Mouse (Mus musculus) hindbrain, postnatal 0 days (tissue): Measurements from ENCODE around the gene Mt4. TPM values are rescaled to one million over a fixed set of nuclear protein-coding genes. Genes with fewer than 3 reads are reported as not detected.

Source experiments
- ATAC-seq: fragments of 200-750 bp; cut with Nextera tagmentation; 2 replicates; pipeline ENCODE4 v1.8.0; 2017; ENCODE audit warnings: mild to moderate bottlenecking, moderate TSS enrichment, moderate library complexity
- DNase-seq: peaks from one replicate; pipeline ENCODE4 v3.0.0-alpha.2; 2015; ENCODE audit warnings: low spot score
- H3K27ac ChIP-seq: fragments of 300-500 bp; sonication (generic); 2 replicates; pipeline ENCODE4 v1.5.1; 2014; ENCODE audit warnings: mild to moderate bottlenecking
- H3K27me3 ChIP-seq: fragments of 300-500 bp; sonication (generic); 2 replicates; pipeline ENCODE4 v1.6.1; 2014; ENCODE audit warnings: low read length, mixed read lengths; ENCODE audit not compliant: insufficient read depth
- H3K36me3 ChIP-seq: fragments of 300-500 bp; sonication (generic); 2 replicates; pipeline ENCODE4 v1.6.1; 2014; ENCODE audit warnings: low read length, mixed read lengths; ENCODE audit not compliant: insufficient read depth
- H3K4me1 ChIP-seq: fragments of 300-500 bp; sonication (generic); 2 replicates; pipeline ENCODE4 v1.6.1; 2014; ENCODE audit warnings: antibody characterized with exemption, low read length, mixed read lengths; ENCODE audit not compliant: insufficient read depth
- H3K4me2 ChIP-seq: fragments of 300-500 bp; sonication (generic); 2 replicates; pipeline ENCODE4 v1.6.1; 2014; ENCODE audit warnings: low read depth, mild to moderate bottlenecking, low read length, moderate library complexity, mixed read lengths
- H3K4me3 ChIP-seq: fragments of 300-500 bp; sonication (generic); 2 replicates; pipeline ENCODE4 v1.5.1; 2014; ENCODE audit warnings: low read length
- H3K9ac ChIP-seq: fragments of 300-500 bp; sonication (generic); replicated peaks from 2 replicates; pipeline ENCODE4 v1.6.1; 2014; ENCODE audit warnings: mild to moderate bottlenecking, low read length, moderate library complexity, mixed read lengths
- H3K9me3 ChIP-seq: fragments of 300-500 bp; sonication (generic); 2 replicates; pipeline ENCODE4 v1.6.1; 2016; ENCODE audit warnings: low read length, mixed read lengths
- CTCF ChIP-seq: IDR thresholded peaks from 2 replicates; pipeline ENCODE4 v1.5.1; 2016; ENCODE audit warnings: antibody characterized with exemption, control low read depth, low read depth
- WGBS: fragments of 180-500 bp; shearing (Covaris S2); extraction: QIAGEN DNeasy Blood & Tissue Kit; methylation state at CpG from one replicate; pipeline ENCODE4 v1.1.7; 2014; 5-methylcytosine and 5-hydroxymethylcytosine counted together
- polyA plus RNA-seq: library from polyadenylated mRNA; unstranded; fragments of >200 nt; fragmentation: Nextera tagmentation; extraction: Ambion mirVana; gene quantifications from 2 replicates; pipeline ENCODE4 v1.2.1, GENCODE M21; 2015
- total RNA-seq: library from RNA; depleted of rRNA; stranded (reverse); fragments of >200 nt; gene quantifications from 2 replicates; pipeline ENCODE4 v1.2.3, GENCODE M21; 2014

Mt4 gene
- total and polyA plus RNA-seq, 2 experiments from 2014 or later = not detected

DNA sequence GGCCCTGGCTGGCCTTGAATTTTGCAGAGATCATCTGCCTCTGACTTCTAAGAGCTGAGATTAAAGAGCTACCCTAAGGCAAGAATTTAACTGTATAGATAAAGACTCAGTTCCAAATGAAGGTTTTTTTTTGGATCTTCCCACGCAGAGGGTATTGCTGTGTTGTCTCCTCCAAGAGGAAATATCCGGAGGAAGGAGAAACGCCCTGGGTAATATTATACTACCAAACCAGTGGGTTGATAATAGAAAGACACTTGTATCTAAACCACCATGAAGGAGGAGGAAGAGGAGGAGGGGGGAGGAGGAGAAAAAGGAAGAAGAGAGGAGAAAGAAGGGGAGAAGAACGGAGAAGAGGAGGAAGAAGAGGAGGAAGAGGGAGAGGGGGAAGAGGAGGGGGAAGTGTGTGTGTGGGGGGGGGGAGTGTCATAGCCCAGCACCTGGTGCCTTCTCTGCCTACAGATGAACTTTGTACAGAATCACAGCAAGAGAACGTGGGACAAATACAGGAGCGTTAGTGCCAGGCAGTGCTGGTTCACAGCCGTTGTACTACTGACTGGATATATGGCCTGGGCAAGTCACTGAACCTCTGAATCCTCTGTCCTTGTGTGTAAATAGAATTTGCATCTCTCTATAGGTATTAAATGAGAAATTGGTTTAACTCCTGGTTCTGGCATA lies 40.9 kb downstream of the Mt4 start:
- TF ChIP-seq CTCF = no peak
- H3K36me3 ChIP-seq = no peaks in the 10 kb centered on the region
- no peak overlapping the region for H3K27ac ChIP-seq
- H3K9me3 ChIP-seq = no peaks in the 10 kb centered on the region
- DNase-seq (no peak), ATAC-seq (no peak)
- peaks cover 21% of the 10 kb centered on the region for H3K27me3 ChIP-seq
- no peak overlapping the region for H3K4me3 ChIP-seq
- H3K4me1 ChIP-seq = peaks cover 2% of the 10 kb centered on the region
- H3K4me2 ChIP-seq = no peak overlapping the region
- 74% methylated on average over 7 of the region's 7 CpGs for WGBS
- H3K9ac ChIP-seq = no peak overlapping the region

- TF ChIP-seq CTCF = no peak
- DNase-seq (peak; percentile 94), ATAC-seq (peak; percentile 94)
- H3K9ac ChIP-seq = peak within 1 kb of the TSS; percentile 61
- peaks cover 5% of the 10 kb centered on the region; the same call in 1 of the 2 replicates for H3K4me1 ChIP-seq
- H3K4me2 ChIP-seq = peak within 1 kb of the TSS; percentile 86
- H3K27ac ChIP-seq = peak within 1 kb of the TSS; percentile 72
- WGBS = under 1% methylated on average over 50 of the region's 50 CpGs
- H3K4me3 ChIP-seq = peak within 1 kb of the TSS; percentile 49
- peaks cover 19% of the 10 kb centered on the region for H3K27me3 ChIP-seq
- no peaks in the 10 kb centered on the region for H3K9me3 ChIP-seq
- H3K36me3 ChIP-seq = no peaks in the 10 kb centered on the region
These were observed 42.1 kb downstream of the Mt4 start, which contains the start of gene Mt1 for GRCm38 (mm10) chr8:94178857-94179712. Gene Mt1 (plus strand): TSS chr8:94179082.

DNA sequence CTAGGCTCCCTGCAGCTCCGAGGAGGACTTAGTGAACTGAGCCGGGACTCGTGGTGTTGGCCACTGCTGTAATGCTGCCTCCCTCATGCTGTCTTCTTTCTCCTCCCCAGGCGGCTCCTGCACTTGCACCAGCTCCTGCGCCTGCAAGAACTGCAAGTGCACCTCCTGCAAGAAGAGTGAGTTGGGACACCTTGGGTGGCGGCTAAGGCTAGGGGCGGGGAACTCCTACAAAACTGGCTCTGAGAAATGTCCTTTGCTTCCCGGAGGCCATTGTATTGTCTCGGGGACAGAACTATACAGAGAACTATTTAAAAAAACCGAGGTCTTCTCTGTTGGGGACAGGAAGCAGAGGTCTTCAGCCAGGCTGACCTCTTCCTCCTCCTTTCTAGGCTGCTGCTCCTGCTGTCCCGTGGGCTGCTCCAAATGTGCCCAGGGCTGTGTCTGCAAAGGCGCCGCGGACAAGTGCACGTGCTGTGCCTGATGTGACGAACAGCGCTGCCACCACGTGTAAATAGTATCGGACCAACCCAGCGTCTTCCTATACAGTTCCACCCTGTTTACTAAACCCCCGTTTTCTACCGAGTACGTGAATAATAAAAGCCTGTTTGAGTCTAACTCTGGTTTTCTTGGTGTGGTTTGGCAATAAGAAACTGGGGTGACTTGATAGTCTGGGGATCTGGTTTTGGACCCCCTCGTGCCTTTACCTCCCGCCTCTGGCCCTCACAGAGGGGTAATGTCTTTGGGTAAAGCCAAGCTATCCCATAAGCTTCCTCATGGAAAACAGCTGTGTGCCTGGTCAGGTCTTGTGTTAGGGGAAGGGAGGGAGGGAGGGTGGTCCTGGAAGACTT lies 42.9 kb downstream of the Mt4 start:
- Histone ChIP-seq H3K27me3 (peaks cover 17% of the 10 kb centered on the region), H3K27ac (peak overlapping the region; percentile 72), H3K9me3 (no peaks in the 10 kb centered on the region), H3K36me3 (no peaks in the 10 kb centered on the region), H3K4me2 (peak overlapping the region; percentile 86), H3K9ac (peak overlapping the region; percentile 61), H3K4me1 (peaks cover 5% of the 10 kb centered on the region; the same call in 1 of the 2 replicates), H3K4me3 (peak overlapping the region; percentile 49)
- no peak for TF ChIP-seq CTCF
- WGBS = 3% methylated on average over 25 of the region's 25 CpGs
- DNase-seq (no peak), ATAC-seq (no peak)

GRCm38 (mm10) chr8:94180561-94180908 lies 43.5 kb downstream of the Mt4 start:
- peaks cover 16% of the 10 kb centered on the region for H3K27me3 ChIP-seq

DNA sequence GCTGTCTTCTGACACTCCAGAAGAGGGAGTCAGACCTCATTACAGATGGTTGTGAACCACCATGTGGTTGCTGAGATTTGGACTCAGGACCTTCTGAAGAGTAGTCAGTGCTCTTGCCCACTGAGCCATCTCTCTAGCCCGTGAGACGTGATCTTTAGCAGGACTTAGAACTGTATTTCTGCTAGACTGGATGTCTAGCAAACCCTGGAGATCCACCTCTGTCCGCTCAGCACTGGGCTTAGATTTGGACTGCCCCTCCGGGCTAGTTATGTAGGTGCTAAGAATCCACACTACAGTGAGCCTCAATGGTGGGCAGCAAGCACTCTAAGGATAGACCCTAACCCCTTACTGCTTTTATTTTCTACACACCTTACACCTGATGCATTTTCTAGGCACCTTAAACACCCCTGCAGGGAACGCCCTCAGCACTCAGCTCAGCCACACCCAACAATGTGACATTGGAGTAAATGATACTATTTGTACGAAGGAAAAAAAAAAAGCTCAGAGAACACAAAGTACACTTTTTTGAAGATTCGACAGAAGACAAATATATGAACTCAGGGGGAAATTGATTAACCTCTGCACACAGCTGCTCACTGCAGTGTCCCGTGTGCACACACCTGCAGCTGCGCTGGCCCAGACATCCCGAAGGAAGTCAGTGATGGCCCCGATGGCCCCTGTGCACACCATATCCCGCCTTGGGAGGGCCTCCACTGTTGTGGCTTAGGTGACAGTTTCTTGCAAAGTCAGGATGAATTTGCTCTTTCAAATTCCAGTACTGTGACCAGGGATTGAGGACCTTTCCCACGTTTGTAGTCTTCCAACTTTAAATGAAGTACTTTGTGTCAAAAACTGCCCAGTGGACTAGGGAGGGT lies 45.3 kb downstream of the Mt4 start:
- H3K4me1 ChIP-seq = peaks cover 5% of the 10 kb centered on the region; the same call in 1 of the 2 replicates
- no peak for DNase-seq
- H3K27me3 ChIP-seq = peaks cover 16% of the 10 kb centered on the region
- no peak overlapping the region for H3K9ac ChIP-seq
- no peak for TF ChIP-seq CTCF
- peak overlapping the region; percentile 50; the same call in 1 of the 2 replicates for H3K4me2 ChIP-seq
- H3K36me3 ChIP-seq = no peaks in the 10 kb centered on the region
- WGBS = 76% methylated on average over 13 of the region's 13 CpGs
- no peak overlapping the region for H3K27ac ChIP-seq
- peak overlapping the region; percentile 18; the same call in 1 of the 2 replicates for H3K4me3 ChIP-seq
- ATAC-seq = no peak
- no peaks in the 10 kb centered on the region for H3K9me3 ChIP-seq

More at GRCm38 (mm10) chr8:94180561-94180908, 43.5 kb downstream of the Mt4 start:
- peaks cover 5% of the 10 kb centered on the region; the same call in 1 of the 2 replicates for H3K4me1 ChIP-seq
- H3K36me3 ChIP-seq = no peaks in the 10 kb centered on the region
- WGBS = 85% methylated on average over 1 of the region's 1 CpGs
- no peak for ATAC-seq
- H3K4me3 ChIP-seq = peak overlapping the region; percentile 49
- TF ChIP-seq CTCF = no peak
- no peak overlapping the region for H3K27ac ChIP-seq
- H3K9me3 ChIP-seq = no peaks in the 10 kb centered on the region
- no peak for DNase-seq
- no peak overlapping the region; the same call in 1 of the 2 replicates for H3K9ac ChIP-seq
- H3K4me2 ChIP-seq = peak overlapping the region; percentile 86
